Mouse (Mus musculus) lung, postnatal 4 days (tissue): ENCODE results near the gene Zfp750.

ENCODE experiments used
- DNase-seq, 2 experiments: peaks; one replicate each; pipeline ENCODE4 v3.0.0; 2021

Gene Zfp750

GRCm38 (mm10) chr11:121519131-121519530, at the start of gene Zfp750:
TSS of gene Zfp750 (minus strand) at chr11:121519333.
- DNase-seq: peak in 1 of 2 experiments; percentile 14

- no peak for DNase-seq
Measured at GRCm38 (mm10) chr11:121564265-121564664, 45.1 kb upstream of the Zfp750 start.

GRCm38 (mm10) chr11:121563312-121563711, 44.2 kb upstream of the Zfp750 start:
- no peak for DNase-seq

GRCm38 (mm10) chr11:121560294-121560663, 41.1 kb upstream of the Zfp750 start:
- DNase-seq: no peak

- DNase-seq: no peak
Measured at GRCm38 (mm10) chr11:121559527-121560293, 40.6 kb upstream of the Zfp750 start.

GRCm38 (mm10) chr11:121558522-121558921, 39.4 kb upstream of the Zfp750 start:
- DNase-seq: no peak

GRCm38 (mm10) chr11:121557946-121558345, 38.8 kb upstream of the Zfp750 start:
- DNase-seq: no peak

GRCm38 (mm10) chr11:121556727-121557126, 37.6 kb upstream of the Zfp750 start:
- DNase-seq: no peak

- no peak for DNase-seq
Measured at GRCm38 (mm10) chr11:121553458-121553857, 34.3 kb upstream of the Zfp750 start.

GRCm38 (mm10) chr11:121552846-121553457, 33.8 kb upstream of the Zfp750 start:
- DNase-seq: no peak

- peak in 1 of 2 experiments; percentile 50 for DNase-seq
Measured at GRCm38 (mm10) chr11:121552167-121552566, 33.0 kb upstream of the Zfp750 start.

GRCm38 (mm10) chr11:121551206-121551799, 32.2 kb upstream of the Zfp750 start:
- DNase-seq: no peak

GRCm38 (mm10) chr11:121549843-121550647, 30.9 kb upstream of the Zfp750 start:
- DNase-seq: no peak

GRCm38 (mm10) chr11:121548996-121549842, 30.1 kb upstream of the Zfp750 start:
- no peak for DNase-seq

GRCm38 (mm10) chr11:121547925-121548324, 28.8 kb upstream of the Zfp750 start:
- DNase-seq: no peak

- DNase-seq: no peak
Measured at GRCm38 (mm10) chr11:121547234-121547633, 28.1 kb upstream of the Zfp750 start.

GRCm38 (mm10) chr11:121545398-121546034, 26.4 kb upstream of the Zfp750 start:
- no peak for DNase-seq

GRCm38 (mm10) chr11:121544755-121545397, 25.7 kb upstream of the Zfp750 start:
- DNase-seq: peak; percentile 24 to 66

- DNase-seq: peak; percentile 48 to 80
Measured at GRCm38 (mm10) chr11:121543922-121544321, 24.8 kb upstream of the Zfp750 start.

- DNase-seq: no peak
Measured at GRCm38 (mm10) chr11:121543287-121543856, 24.2 kb upstream of the Zfp750 start.

- no peak for DNase-seq
Measured at GRCm38 (mm10) chr11:121542471-121542870, 23.3 kb upstream of the Zfp750 start.
